ENCODE assay signal across 8 mouse cellular contexts in the genomic region with DNA sequence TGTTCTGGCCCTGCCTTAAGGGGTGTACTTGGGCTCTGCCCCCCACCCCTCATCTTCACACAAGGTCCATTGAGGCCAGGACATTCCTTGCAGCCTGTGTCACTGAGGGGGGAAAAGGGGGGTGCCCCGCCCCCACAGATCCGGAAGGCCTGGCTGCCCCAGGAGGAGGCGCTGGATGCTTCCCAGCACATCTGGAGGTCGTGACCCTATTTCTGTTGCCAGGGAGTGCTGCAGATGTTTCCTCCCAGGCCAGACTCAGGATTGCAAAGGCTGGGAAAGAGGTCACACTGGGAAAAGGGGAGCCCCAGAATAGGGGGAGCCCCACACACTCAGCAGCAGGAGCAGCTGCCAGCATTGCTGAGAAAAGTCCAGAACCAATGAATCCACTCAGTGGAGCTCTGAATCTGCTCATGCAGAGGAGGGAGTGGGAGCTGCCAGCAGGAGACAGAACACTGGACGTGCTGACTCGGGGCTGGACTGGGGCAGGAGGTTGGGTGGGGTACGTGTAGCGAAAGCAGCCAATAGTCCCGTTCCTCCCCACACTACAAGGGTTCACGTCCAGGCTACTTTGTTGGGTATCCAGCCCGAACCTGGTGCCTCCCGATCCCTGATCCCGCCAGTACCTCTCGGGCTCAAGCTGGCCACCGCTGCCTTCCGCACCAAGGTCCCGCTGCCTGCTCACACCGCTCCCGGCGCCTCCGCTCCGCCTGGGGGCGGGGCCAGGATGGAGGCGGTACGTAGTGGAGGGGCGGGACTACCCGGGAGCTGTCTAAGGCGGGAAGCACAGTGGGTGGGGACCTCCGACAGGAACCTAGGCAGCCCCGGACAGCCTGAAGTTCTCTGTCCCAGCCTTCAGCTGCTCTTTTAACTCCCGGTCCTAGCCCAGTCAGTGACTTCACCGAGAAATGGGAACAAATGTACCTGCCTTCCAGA. TPM values are rescaled to one million over a fixed set of nuclear protein-coding genes. Genes with fewer than 3 reads are reported as not detected.
DNase-seq lines count a peak whose midpoint lies in the region; ATAC-seq and TF ChIP-seq lines count a peak whose summit lies in the region.

Gene Sipa1, minus strand, starts transcription at position 727 of the 933 bp plus-strand sequence.

- peak; percentile 74; the same call in 1 of the 2 replicates for TF ChIP-seq EP300 in heart, adult 2 months (IDR thresholded peaks at IDR 0.05; ENCODE audit: insufficient read depth, low read depth, low read length)

- DNase-seq in A20 (ENCODE audit: low read depth, low spot score) = peak; percentile 93
- peak; percentile 94 for DNase-seq in embryonic facial prominence, embryonic 14.5 days (ENCODE audit: low spot score)
- peak; percentile 98 for DNase-seq in heart, adult 2 months
- DNase-seq in kidney, adult 2 months = peak; percentile 96
- DNase-seq in limb, embryonic 11.5 days (ENCODE audit: low spot score) = peak; percentile 92
- peak; percentile 98 for DNase-seq in spleen, adult 12 weeks (ENCODE audit: low spot score)

- no peaks in the 10 kb centered on the region for H3K9me3 ChIP-seq in embryonic facial prominence, embryonic 14.5 days (ENCODE audit: control insufficient read depth, low read length)
- H3K9me3 ChIP-seq in limb, embryonic 11.5 days (ENCODE audit: control insufficient read depth, low read length) = no peaks in the 10 kb centered on the region
- H3K9me3 ChIP-seq in midbrain, embryonic 13.5 days = no peaks in the 10 kb centered on the region

- H3K9ac ChIP-seq in embryonic facial prominence, embryonic 14.5 days (ENCODE audit: low read depth, low read length) = peak within 1 kb of the TSS; percentile 67
- peak within 1 kb of the TSS; percentile 67 for H3K9ac ChIP-seq in heart, adult 2 months (ENCODE audit: low read depth, low read length)
- peak within 1 kb of the TSS; percentile 57 for H3K9ac ChIP-seq in limb, embryonic 11.5 days (ENCODE audit: low read length)
- H3K9ac ChIP-seq in midbrain, embryonic 13.5 days (replicated peaks) = peak within 1 kb of the TSS; percentile 64

- H3K4me2 ChIP-seq in embryonic facial prominence, embryonic 14.5 days (ENCODE audit: low read depth, low read length) = peak within 1 kb of the TSS; percentile 70
- peak within 1 kb of the TSS; percentile 80 for H3K4me2 ChIP-seq in limb, embryonic 11.5 days (ENCODE audit: low read depth, severe bottlenecking)
- peak within 1 kb of the TSS; percentile 57 for H3K4me2 ChIP-seq in midbrain, embryonic 13.5 days (replicated peaks)

- peaks cover 43% of the 10 kb centered on the region for H3K36me3 ChIP-seq in embryonic facial prominence, embryonic 14.5 days (ENCODE audit: control insufficient read depth, insufficient read depth, low read length)
- H3K36me3 ChIP-seq in heart, adult 2 months (ENCODE audit: control insufficient read depth, insufficient read depth, low read length) = no peaks in the 10 kb centered on the region
- no peaks in the 10 kb centered on the region; the same call in 1 of the 2 replicates for H3K36me3 ChIP-seq in kidney, adult 2 months (ENCODE audit: control insufficient read depth, insufficient read depth, low read length)
- H3K36me3 ChIP-seq in limb, embryonic 11.5 days (ENCODE audit: control insufficient read depth, insufficient read depth, low read length) = peaks cover 21% of the 10 kb centered on the region; the same call in 1 of the 2 replicates
- peaks cover 41% of the 10 kb centered on the region for H3K36me3 ChIP-seq in midbrain, embryonic 13.5 days

- 0 out of 2 replicates have a peak, but pooled peaks cover 2% of the 10 kb centered on the region for H3K79me2 ChIP-seq in heart, adult 2 months (replicated peaks; ENCODE audit: control insufficient read depth, insufficient read depth, low read length)

- intact Hi-C loops in heart, adult 2 months (cut with DNase I) = loop anchor here (1.0 to 2.0 kb wide), 4 partner anchors 14 to 52 kb away; partner anchors contain the start of genes Kat5, Map3k11, Pcnx3 and Rela

- peaks cover 6% of the 10 kb centered on the region; the same call in 1 of the 2 replicates for H3K4me1 ChIP-seq in bone marrow, adult 2 months (ENCODE audit: control insufficient read depth, insufficient read depth, low read length)
- H3K4me1 ChIP-seq in embryonic facial prominence, embryonic 14.5 days (ENCODE audit: control insufficient read depth, insufficient read depth, low read length) = 0 out of 2 replicates have a peak, but pooled peaks cover 3% of the 10 kb centered on the region
- H3K4me1 ChIP-seq in heart, adult 2 months (ENCODE audit: control insufficient read depth, insufficient read depth, low read length) = peaks cover 10% of the 10 kb centered on the region
- H3K4me1 ChIP-seq in kidney, adult 2 months (ENCODE audit: control insufficient read depth, insufficient read depth, low read length) = peaks cover 7% of the 10 kb centered on the region; the same call in 1 of the 2 replicates
- peaks cover 18% of the 10 kb centered on the region for H3K4me1 ChIP-seq in limb, embryonic 11.5 days (ENCODE audit: control insufficient read depth, insufficient read depth, low read length)
- peaks cover 15% of the 10 kb centered on the region for H3K4me1 ChIP-seq in midbrain, embryonic 13.5 days (replicated peaks)

- H3K27ac ChIP-seq in bone marrow, adult 2 months (ENCODE audit: control insufficient read depth, insufficient read depth, low read depth, low read length, poor library complexity) = peak within 1 kb of the TSS; percentile 88
- peak within 1 kb of the TSS; percentile 88 for H3K27ac ChIP-seq in embryonic facial prominence, embryonic 14.5 days (replicated peaks; ENCODE audit: low read depth, low read length)
- peak within 1 kb of the TSS; percentile 86 for H3K27ac ChIP-seq in heart, adult 2 months
- H3K27ac ChIP-seq in kidney, adult 2 months (ENCODE audit: insufficient read depth, low read depth, low read length) = peak within 1 kb of the TSS; percentile 72
- peak within 1 kb of the TSS; percentile 89 for H3K27ac ChIP-seq in limb, embryonic 11.5 days (replicated peaks; ENCODE audit: low read depth, low read length)
- H3K27ac ChIP-seq in midbrain, embryonic 13.5 days = peak within 1 kb of the TSS; percentile 68

- peak; percentile 95 for ATAC-seq in embryonic facial prominence, embryonic 14.5 days (ENCODE audit: low read depth)
- peak; percentile 86 for ATAC-seq in limb, embryonic 11.5 days (ENCODE audit: insufficient number of reproducible peaks, low FRiP score, low TSS enrichment, low read depth)
- ATAC-seq in midbrain, embryonic 13.5 days = peak; percentile 84

- peak; percentile 98 for TF ChIP-seq POLR2A in bone marrow, adult 2 months (IDR thresholded peaks at IDR 0.05; ENCODE audit: borderline replicate concordance, control insufficient read depth, low read depth, low read length)
- TF ChIP-seq POLR2A in heart, adult 2 months (IDR thresholded peaks at IDR 0.05; ENCODE audit: insufficient read depth, low read depth, low read length) = peak; percentile 93
- peak; percentile 79 for TF ChIP-seq POLR2A in kidney, adult 2 months (IDR thresholded peaks at IDR 0.05; ENCODE audit: low read depth, low read length)

- no peaks in the 10 kb centered on the region for H3K27me3 ChIP-seq in embryonic facial prominence, embryonic 14.5 days (replicated peaks; ENCODE audit: control insufficient read depth, insufficient read depth, low read length)
- no peaks in the 10 kb centered on the region for H3K27me3 ChIP-seq in heart, adult 2 months (ENCODE audit: control insufficient read depth, insufficient read depth, low read length)
- H3K27me3 ChIP-seq in kidney, adult 2 months (replicated peaks; ENCODE audit: control insufficient read depth, insufficient read depth, low read length) = no peaks in the 10 kb centered on the region
- no peaks in the 10 kb centered on the region for H3K27me3 ChIP-seq in limb, embryonic 11.5 days (ENCODE audit: control insufficient read depth, insufficient read depth, low read length)
- H3K27me3 ChIP-seq in midbrain, embryonic 13.5 days = no peaks in the 10 kb centered on the region

- under 1% methylated on average over 32 of the region's 32 CpGs for WGBS in bone marrow, adult 2 months
- 2% methylated on average over 21 of the region's 32 CpGs for WGBS in embryonic facial prominence, embryonic 14.5 days
- 5% methylated on average over 32 of the region's 32 CpGs for WGBS in heart, adult 2 months
- 4% methylated on average over 32 of the region's 32 CpGs for WGBS in kidney, adult 2 months
- WGBS in limb, embryonic 11.5 days = 1% methylated on average over 32 of the region's 32 CpGs
- WGBS in midbrain, embryonic 13.5 days = 2% methylated on average over 32 of the region's 32 CpGs

- peak within 1 kb of the TSS; percentile 91 for H3K4me3 ChIP-seq in bone marrow, adult 2 months (replicated peaks; ENCODE audit: control insufficient read depth, low read depth, low read length)
- peak within 1 kb of the TSS; percentile 52 for H3K4me3 ChIP-seq in embryonic facial prominence, embryonic 14.5 days (ENCODE audit: low read depth, low read length)
- H3K4me3 ChIP-seq in heart, adult 2 months = peak within 1 kb of the TSS; percentile 70
- peak within 1 kb of the TSS; percentile 62 for H3K4me3 ChIP-seq in kidney, adult 2 months (ENCODE audit: insufficient read depth, low read depth, low read length)
- peak within 1 kb of the TSS; percentile 48 for H3K4me3 ChIP-seq in limb, embryonic 11.5 days (ENCODE audit: low read depth, low read length)
- peak within 1 kb of the TSS; percentile 38 for H3K4me3 ChIP-seq in midbrain, embryonic 13.5 days (replicated peaks)

- TF ChIP-seq CTCF in bone marrow, adult 2 months (IDR thresholded peaks at IDR 0.05; ENCODE audit: control insufficient read depth, insufficient read depth, low read length) = no peak; the same call in 1 of the 2 replicates
- TF ChIP-seq CTCF in heart, adult 2 months (IDR thresholded peaks at IDR 0.05) = peak; percentile 15; the same call in 1 of the 2 replicates
- no peak for TF ChIP-seq CTCF in kidney, adult 2 months (conservative IDR thresholded peaks at IDR 0.05; ENCODE audit: insufficient read depth, insufficient read length, low read depth, low read length)

RNA-seq across cellular contexts. Expression of gene Sipa1, which starts in this region (rescaled TPM):
- polyA plus RNA-seq in bone marrow, adult 2 months (2011; ENCODE audit: insufficient read depth, insufficient read length, low replicate concordance, missing spikeins) = 72.2 and 101 TPM in 2 replicates
- polyA plus RNA-seq in embryonic facial prominence, embryonic 14.5 days (2014; fragmentation: Nextera tagmentation; extraction: Ambion mirVana) = 24.4 and 26.6 TPM in 2 replicates
- 10 to 100 TPM; 19.9 to 23.5 TPM for total RNA-seq in heart, adult 2 months (2021)
- polyA plus RNA-seq in heart, adult 2 months (2012; rRNA removed) = 37.7 and 39.9 TPM in 2 replicates
- polyA plus RNA-seq in kidney, adult 2 months (2012; rRNA removed) = 35.4 and 36.9 TPM in 2 replicates
- polyA plus RNA-seq in limb, embryonic 11.5 days (2014; fragmentation: Nextera tagmentation; extraction: Ambion mirVana) = 19.0 and 19.4 TPM in 2 replicates
- 10.8 and 14.1 TPM in 2 replicates for polyA plus RNA-seq in midbrain, embryonic 13.5 days (2015; fragmentation: Nextera tagmentation; extraction: Ambion mirVana)

Comparison
In these comparisons a context has a peak if more than half of its experiments do, and no peak if none do; other contexts are left out.
1. Peak in every context shown above with its lines: DNase-seq, ATAC-seq, H3K4me3 ChIP-seq and H3K27ac ChIP-seq.
2. H3K4me3 ChIP-seq: peak in every context shown above with its lines; median percentile 91 in bone marrow, adult 2 months; 70 in heart, adult 2 months; 62 in kidney, adult 2 months; 52 in embryonic facial prominence, embryonic 14.5 days; 48 in limb, embryonic 11.5 days; 38 in midbrain, embryonic 13.5 days.